Mouse (Mus musculus): ENCODE results near the gene Smdt1. TPM values are rescaled to one million over a fixed set of nuclear protein-coding genes. Genes with fewer than 3 reads are reported as not detected.
"Not testable (repeated sequence)": the region's sequence is repeated elsewhere in the genome, so short reads cannot be mapped to it uniquely, and the experiment has no call there.

The Smdt1 gene
- total RNA-seq, 2 experiments from 2014 or later, result 192 to 202 TPM

DNA sequence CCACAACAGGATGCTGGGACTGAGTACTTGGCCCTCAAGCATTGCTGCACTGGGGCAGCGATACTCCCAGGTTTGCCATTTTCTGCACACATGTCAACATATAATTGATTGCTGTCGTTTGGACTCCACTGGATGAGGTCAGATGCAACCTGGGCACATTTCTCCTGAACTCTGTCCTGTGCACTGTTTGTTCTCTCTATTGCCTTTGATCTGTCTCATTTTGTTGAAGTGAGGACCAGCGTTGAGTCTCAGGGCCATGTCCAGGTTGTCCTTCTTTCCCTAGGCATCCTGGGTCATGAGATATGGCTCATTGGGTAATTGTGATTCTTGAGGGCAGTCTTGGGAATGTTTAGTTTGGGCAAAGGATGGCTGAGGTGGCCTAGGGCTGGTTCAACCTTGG lies 57.2 kb downstream of the Smdt1 start:
- DNase-seq; intact Hi-C loops (cut with DNase I): not testable (repeated sequence)

Small RNA genes lying within 50 kb of the gene (microRNA-seq; reads per million reads assigned to microRNA genes)
- 0 reads per million in 2 experiments for gene Mir7684 (ENCODE audit: borderline number of aligned reads in 2 of 2)

Other genes starting within 250 kb of the Smdt1 start
- gene Ccdc134, start 211.0 kb upstream of the Smdt1 start, total RNA-seq (2021), result 1 to 10 TPM; 3.4 to 5.6 TPM
- gene Srebf2, start 191.8 kb upstream of the Smdt1 start, total RNA-seq (2021), result 10 to 100 TPM; 17.4 to 19.5 TPM
- under 1 TPM; 0.14 to 0.19 TPM for gene Shisa8, start 126.1 kb upstream of the Smdt1 start, total RNA-seq (2021)
- gene Tnfrsf13c, start 114.6 kb upstream of the Smdt1 start, total RNA-seq (2021), result under 1 TPM; 0.28 to 0.30 TPM
- under 1 TPM; 0.42 to 0.51 TPM for gene Cenpm, start 94.2 kb upstream of the Smdt1 start, total RNA-seq (2021)
- gene 1500009C09Rik, start 86.6 kb upstream of the Smdt1 start, total RNA-seq (2021), result not detected
- under 1 TPM; 0.35 to 0.36 TPM for gene Sept3, start 64.1 kb upstream of the Smdt1 start, total RNA-seq (2021)
- not detected for gene Wbp2nl, start 40.0 kb upstream of the Smdt1 start, total RNA-seq (2021)
- gene Naga, start within 50 bp of the Smdt1 start, total RNA-seq (2021), result 10 to 100 TPM; 28.3 to 34.2 TPM
- 1 to 10 TPM in 1 of 2 experiments, under 1 TPM in 1; 0.76 to 1.6 TPM for gene Pheta2, start within 50 bp of the Smdt1 start, total RNA-seq (2021)
- gene Ndufa6, start 15.4 kb downstream of the Smdt1 start, total RNA-seq (2021), result 100 to 1,000 TPM; 702 to 740 TPM
- gene Cyp2d22, start 41.3 kb downstream of the Smdt1 start, total RNA-seq (2021), result 10 to 100 TPM; 25.6 to 25.8 TPM
- gene Cyp2d11, start 55.1 kb downstream of the Smdt1 start, total RNA-seq (2021), result under 1 TPM; 0.22 to 0.36 TPM
- gene Cyp2d10, start 68.2 kb downstream of the Smdt1 start, total RNA-seq (2021), result not detected
- not detected for gene Cyp2d9, start 94.5 kb downstream of the Smdt1 start, total RNA-seq (2021)
- not detected for gene Cyp2d12, start 216.1 kb downstream of the Smdt1 start, total RNA-seq (2021)

Measured in heart, postnatal 36 days (tissue).